Mouse (Mus musculus) myocyte (in vitro differentiated cells): ENCODE data around the gene Pax4.

ENCODE experiments used
- E2F4 ChIP-seq: IDR thresholded peaks from one replicate; pipeline ENCODE4 v1.6.1; 2011; ENCODE audit warnings: mild to moderate bottlenecking, control low read depth, moderate library complexity; ENCODE audit not compliant: insufficient read depth
- MYOD1 ChIP-seq, 3 experiments: IDR thresholded peaks; one replicate each; pipeline ENCODE4 v1.6.1; 2011; ENCODE audit warnings: control low read depth in 2 of 3, low read depth in 2 of 3, mild to moderate bottlenecking in 2 of 3, moderate library complexity in 1 of 3; ENCODE audit not compliant: insufficient read length in 2 of 3, control insufficient read depth in 1 of 3
- POLR2A ChIP-seq: IDR thresholded peaks from one replicate; pipeline ENCODE4 v1.6.1; 2011; ENCODE audit warnings: low read depth, mild to moderate bottlenecking, control low read depth, moderate library complexity; ENCODE audit not compliant: insufficient read length
- TCF3 ChIP-seq: IDR thresholded peaks from one replicate; pipeline ENCODE4 v1.6.1; 2011; ENCODE audit warnings: low read depth, control low read depth; ENCODE audit not compliant: insufficient read length
- USF1 ChIP-seq: IDR thresholded peaks from one replicate; pipeline ENCODE4 v1.6.1; 2011; ENCODE audit warnings: low read depth, mild to moderate bottlenecking, control low read depth, moderate library complexity

DNA sequence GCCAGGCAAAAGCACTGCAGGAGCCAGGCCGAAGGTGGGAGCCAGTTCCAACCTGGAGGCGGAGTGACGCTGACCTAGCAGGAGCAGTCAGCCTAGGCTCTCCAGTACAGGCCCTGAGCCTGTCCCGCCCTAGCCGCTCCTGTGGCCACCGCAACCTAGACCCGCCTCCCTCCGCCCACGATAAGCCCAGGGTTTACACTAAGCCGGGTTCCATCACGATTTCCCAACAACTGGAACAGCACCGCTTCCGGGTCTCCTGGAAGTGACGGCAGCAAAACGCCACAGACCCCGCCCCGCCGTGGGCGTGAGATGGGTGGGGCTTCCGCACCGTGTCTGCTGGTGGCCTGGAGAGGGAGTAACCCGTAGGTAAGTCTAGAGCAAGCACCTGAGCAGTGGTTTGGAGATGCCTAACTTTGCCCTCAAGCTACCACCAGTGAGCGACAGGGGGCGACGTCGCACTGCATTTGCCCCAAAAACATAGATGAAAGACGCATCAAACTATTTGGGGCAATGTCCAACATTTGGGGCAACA lies 27.6 kb downstream of the Pax4 start:
- no peak for TF ChIP-seq MYOD1 (IDR thresholded peaks at IDR 0.05; ENCODE audit: control insufficient read depth in 1 of 3, insufficient read length in 2 of 3, low read depth in 2 of 3)
- TF ChIP-seq POLR2A = peak; percentile 88
- no peak for TF ChIP-seq E2F4
- TF ChIP-seq TCF3 = no peak
- TF ChIP-seq USF1 = no peak
